Mouse (Mus musculus): ENCODE measurements around the gene Islr.

Islr gene

GRCm38 (mm10) chr9:58115297-58115925, 88.7 kb downstream of the Islr start:
- no peak for DNase-seq (ENCODE audit: extremely low spot score, low read depth, low spot score)

DNA sequence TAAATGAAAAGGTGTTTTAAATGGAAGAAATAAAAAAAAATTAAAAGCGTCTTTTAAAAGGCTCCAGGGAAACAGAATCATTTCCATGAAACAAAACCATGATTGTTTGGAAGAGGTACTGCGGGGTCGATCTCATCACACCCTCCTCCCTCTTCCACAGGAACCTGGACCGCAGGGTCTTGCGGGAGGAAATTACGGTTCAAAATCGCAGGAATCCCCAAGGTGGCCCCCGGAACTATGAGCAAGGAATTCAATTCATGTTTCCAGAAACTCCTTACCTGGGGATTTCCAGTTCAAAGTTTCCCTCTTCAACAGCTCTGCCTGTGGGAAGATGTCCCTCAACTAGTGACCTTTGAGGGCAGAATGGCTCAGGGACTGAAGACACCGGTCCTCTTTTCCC, 90.1 kb downstream of the Islr start:
- DNase-seq (ENCODE audit: extremely low spot score, low read depth, low spot score) = no peak

GRCm38 (mm10) chr9:58113279-58113884, 90.7 kb downstream of the Islr start:
- peak; percentile 39 for DNase-seq (ENCODE audit: extremely low spot score, low read depth, low spot score)

GRCm38 (mm10) chr9:58112866-58113278, 91.2 kb downstream of the Islr start:
- DNase-seq (ENCODE audit: extremely low spot score, low read depth, low spot score) = no peak

- no peak for DNase-seq (ENCODE audit: extremely low spot score, low read depth, low spot score)
Observed at GRCm38 (mm10) chr9:58112321-58112751, 91.8 kb downstream of the Islr start.

DNA sequence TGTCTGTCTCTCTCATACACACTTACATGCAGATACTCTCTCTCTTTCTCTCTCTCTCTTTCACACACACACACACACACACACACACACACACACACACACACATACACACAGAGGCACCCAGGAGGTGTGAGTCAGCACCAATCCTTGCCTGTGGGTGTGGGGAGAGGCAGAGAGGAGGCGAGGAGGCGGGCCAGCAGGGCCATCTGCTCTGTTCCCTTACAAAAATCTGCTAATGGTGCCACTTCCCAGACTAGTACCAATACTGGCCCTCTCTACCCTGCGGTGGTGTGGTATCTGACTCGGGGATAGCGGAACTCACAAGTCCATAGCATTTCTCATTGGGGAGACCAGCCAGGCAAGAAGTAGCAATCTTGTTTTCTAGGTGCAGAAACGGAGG, 92.7 kb downstream of the Islr start:
- no peak for DNase-seq (ENCODE audit: extremely low spot score, low read depth, low spot score)

- DNase-seq (ENCODE audit: extremely low spot score, low read depth, low spot score) = no peak
Observed at GRCm38 (mm10) chr9:58110787-58111186, 93.3 kb downstream of the Islr start.

DNA sequence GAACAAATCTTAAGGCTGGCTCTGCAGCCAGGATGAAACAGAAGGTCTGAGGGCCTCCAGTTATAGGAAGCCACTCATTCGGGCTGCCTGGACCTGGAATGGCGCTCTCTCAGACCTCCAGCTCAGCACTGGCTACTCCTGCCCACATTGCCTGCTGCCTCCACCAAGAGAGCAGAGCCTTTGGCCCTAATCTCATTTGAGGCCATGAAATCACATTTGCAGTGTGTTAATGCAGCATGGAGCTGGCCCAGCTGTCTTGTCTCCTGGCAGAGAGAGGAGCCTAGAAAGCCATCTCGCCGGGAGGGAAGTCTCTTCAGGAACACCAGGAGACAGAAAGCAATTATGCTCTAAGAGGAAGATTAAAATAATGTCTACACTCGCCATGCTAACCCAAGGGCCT, 96.6 kb downstream of the Islr start:
- no peak for DNase-seq (ENCODE audit: extremely low spot score, low read depth, low spot score)

Measured in hindlimb bud, embryonic 11.5 days (tissue).